Comparison of ENCODE assay signal across 25 mouse cellular contexts in the genomic region with DNA sequence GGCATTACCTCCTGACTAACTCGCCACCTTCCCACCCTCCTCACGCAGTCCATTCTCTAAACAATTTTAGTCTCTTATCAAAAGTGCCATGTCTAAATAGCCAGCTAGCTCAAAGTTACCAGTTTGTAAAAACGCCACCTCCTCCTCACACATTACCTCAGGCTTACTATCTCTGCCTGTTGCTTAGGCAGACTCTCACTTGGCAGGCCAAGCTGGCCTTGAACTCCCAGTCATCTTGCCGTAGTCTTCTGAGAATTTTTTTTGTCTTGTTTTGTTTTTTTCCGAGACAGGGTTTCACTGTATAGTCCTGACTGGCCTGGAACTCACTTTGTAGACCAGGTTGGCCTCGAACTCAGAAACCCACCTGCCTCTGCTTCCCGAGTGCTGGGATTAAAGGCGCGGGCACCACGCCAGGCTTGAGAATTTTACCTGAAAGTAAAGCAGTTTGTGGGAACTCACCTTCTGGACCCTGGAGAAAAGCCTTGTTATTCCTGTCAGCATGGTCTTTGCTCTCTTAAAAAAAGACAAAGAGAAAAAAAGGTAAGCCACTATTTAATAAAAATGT.
"Had no signal": no experiment of that assay in that cellular context is flagged by ENCODE, and none has a peak within 500 bp of the region (broad histone marks: within the 10 kb centered on the region; RNA-seq: fewer than 3 reads in every experiment).

No protein-coding gene starts in this region.

- H3K4me3 ChIP-seq: kidney, embryonic 15.5 days; layer of hippocampus, adult 2 months; limb, embryonic 10.5 days; limb, embryonic 13.5 days; liver, embryonic 12.5 days; liver, embryonic 15.5 days; lung, embryonic 15.5 days; megakaryocyte, embryonic 14.5 days; midbrain, embryonic 10.5 days; neural tube, embryonic 12.5 days; neural tube, embryonic 15.5 days had no signal

- H3K4me1 ChIP-seq: kidney, embryonic 15.5 days; lung, embryonic 15.5 days; midbrain, embryonic 10.5 days had no signal

- DNase-seq: kidney, postnatal 14 days; layer of hippocampus, adult 9-11 months; liver; lung, adult 18-20 months; lung, postnatal 10 days; lung, postnatal 36 days; midbrain, embryonic 14.5 days; right cerebral cortex, adult 18-20 months; right cerebral cortex, postnatal 14 days; right cerebral cortex, postnatal 4 days; thymus, adult 2 months; thymus, postnatal 14 days; thymus, postnatal 4 days had no signal

- H3K27me3 ChIP-seq: kidney, embryonic 15.5 days; limb, embryonic 13.5 days; liver, embryonic 12.5 days; liver, embryonic 15.5 days; lung, embryonic 15.5 days; megakaryocyte, embryonic 14.5 days; neural tube, embryonic 12.5 days; neural tube, embryonic 15.5 days had no signal

- H3K27ac ChIP-seq: kidney, embryonic 15.5 days; layer of hippocampus, adult 2 months; limb, embryonic 10.5 days; limb, embryonic 13.5 days; liver, embryonic 12.5 days; liver, embryonic 15.5 days; lung, embryonic 15.5 days; midbrain, embryonic 10.5 days; neural tube, embryonic 12.5 days; neural tube, embryonic 15.5 days; stomach, postnatal 0 days had no signal
